Mouse (Mus musculus) gastrocnemius, postnatal 25 days (tissue): ENCODE results near the gene Wdr72. TPM values are rescaled to one million over a fixed set of nuclear protein-coding genes. Genes with fewer than 3 reads are reported as not detected.

Source experiments
- DNase-seq: peaks from one replicate; pipeline ENCODE4 v3.0.0; 2022
- total RNA-seq, 2 experiments: library from RNA; stranded (reverse); gene quantifications; 1 replicate in 1 of 2; 2 replicates in 1 of 2; pipeline ENCODE4 v1.2.3; 2021

The Wdr72 gene
- total RNA-seq, 2 experiments from 2014 or later: 0.10 TPM; not detected in 1

GRCm38 (mm10) chr9:74241292-74241691, 131.1 kb downstream of the Wdr72 start:
- DNase-seq: no peak

- no peak for DNase-seq
Measured at GRCm38 (mm10) chr9:74248084-74248483, 137.9 kb downstream of the Wdr72 start.

- DNase-seq: no peak
Measured at GRCm38 (mm10) chr9:74249486-74249885, 139.3 kb downstream of the Wdr72 start.

- no peak for DNase-seq
Measured at GRCm38 (mm10) chr9:74250522-74250921, 140.4 kb downstream of the Wdr72 start.

- no peak for DNase-seq
Measured at GRCm38 (mm10) chr9:74258389-74258788, 148.2 kb downstream of the Wdr72 start.

GRCm38 (mm10) chr9:74277752-74278385, 167.7 kb downstream of the Wdr72 start:
- DNase-seq: no peak

GRCm38 (mm10) chr9:74282072-74282471, 171.9 kb downstream of the Wdr72 start:
- no peak for DNase-seq

- no peak for DNase-seq
Measured at GRCm38 (mm10) chr9:74286210-74286609, 176.1 kb downstream of the Wdr72 start.

GRCm38 (mm10) chr9:74294479-74294878, 184.3 kb downstream of the Wdr72 start:
- DNase-seq: no peak

GRCm38 (mm10) chr9:74318771-74319170, 208.6 kb downstream of the Wdr72 start:
- no peak for DNase-seq

- no peak for DNase-seq
Measured at GRCm38 (mm10) chr9:74324089-74324924, 214.2 kb downstream of the Wdr72 start.

- DNase-seq: no peak
Measured at GRCm38 (mm10) chr9:74324925-74325295, 214.8 kb downstream of the Wdr72 start.

GRCm38 (mm10) chr9:74325981-74326380, 215.8 kb downstream of the Wdr72 start:
- DNase-seq: no peak

- no peak for DNase-seq
Measured at GRCm38 (mm10) chr9:74328821-74329220, 218.7 kb downstream of the Wdr72 start.

- no peak for DNase-seq
Measured at GRCm38 (mm10) chr9:74330706-74331495, 220.7 kb downstream of the Wdr72 start.

- no peak for DNase-seq
Measured at GRCm38 (mm10) chr9:74332321-74332720, 222.2 kb downstream of the Wdr72 start.

Other genes starting within 250 kb of the Wdr72 start
- under 1 TPM; 0.13 to 0.16 TPM for gene Unc13c, start 141.4 kb upstream of the Wdr72 start, total RNA-seq